Mouse (Mus musculus): Measurements from ENCODE around the gene Clasp1.

DNA sequence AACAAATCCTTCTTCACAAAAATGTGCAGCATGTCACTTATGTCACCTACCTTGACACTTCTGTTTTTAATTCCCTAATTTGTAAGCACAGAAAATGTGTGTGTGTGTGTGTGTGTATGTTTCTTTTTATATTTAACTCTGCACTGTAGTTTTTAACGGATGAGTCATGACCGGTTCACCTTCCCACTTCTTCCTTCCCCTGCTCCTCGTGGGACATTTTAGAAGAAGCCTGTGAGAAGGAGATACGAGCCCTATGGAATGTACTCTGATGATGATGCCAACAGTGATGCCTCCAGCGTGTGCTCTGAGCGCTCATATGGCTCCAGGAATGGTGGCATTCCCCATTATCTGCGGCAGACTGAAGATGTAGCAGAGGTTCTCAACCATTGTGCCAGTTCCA is 154.0 kb downstream of the Clasp1 start:
- TF ChIP-seq POLR2A (IDR thresholded peaks at IDR 0.05; ENCODE audit: borderline replicate concordance, extremely low read depth, insufficient read depth, insufficient read length, poor library complexity, severe bottlenecking) (no peak), CTCF (IDR thresholded peaks at IDR 0.05; ENCODE audit: borderline replicate concordance, extremely low read depth, insufficient read depth, insufficient read length) (no peak)
